Mouse (Mus musculus) lung, postnatal 4 days (tissue): ENCODE data around the gene Rpl35.
A peak's percentile ranks its signal among the peaks of the same experiment; 100 is the strongest.

ENCODE experiments used
- DNase-seq, 2 experiments: peaks; one replicate each; pipeline ENCODE4 v3.0.0; 2021

Gene Rpl35

GRCm38 (mm10) chr2:38997386-38998374 is 7.7 kb downstream of the Rpl35 start, which contains the start of gene Wdr38:
TSS of gene Wdr38 (plus strand) at chr2:38997476.
- DNase-seq: peak; percentile 89 to 90

DNA sequence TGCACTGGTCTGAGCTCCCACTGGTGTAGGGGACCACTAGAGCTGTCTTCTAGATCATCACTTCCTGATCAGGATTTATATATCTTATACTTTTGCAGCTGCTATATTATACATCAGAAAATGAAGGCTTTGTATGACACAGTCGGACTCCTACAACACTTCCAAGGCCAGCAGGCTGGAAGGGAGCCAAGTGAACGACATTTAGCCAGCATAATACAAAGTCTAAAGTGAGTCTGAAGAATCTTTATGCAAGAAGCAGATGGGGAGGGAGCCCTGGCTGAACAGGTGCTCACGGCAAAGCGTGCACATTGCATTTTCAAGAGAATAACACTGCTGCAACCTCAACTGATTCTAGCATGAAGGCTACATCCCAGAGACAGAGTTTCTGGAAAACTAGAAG is 13.0 kb downstream of the Rpl35 start:
- no peak for DNase-seq

DNA sequence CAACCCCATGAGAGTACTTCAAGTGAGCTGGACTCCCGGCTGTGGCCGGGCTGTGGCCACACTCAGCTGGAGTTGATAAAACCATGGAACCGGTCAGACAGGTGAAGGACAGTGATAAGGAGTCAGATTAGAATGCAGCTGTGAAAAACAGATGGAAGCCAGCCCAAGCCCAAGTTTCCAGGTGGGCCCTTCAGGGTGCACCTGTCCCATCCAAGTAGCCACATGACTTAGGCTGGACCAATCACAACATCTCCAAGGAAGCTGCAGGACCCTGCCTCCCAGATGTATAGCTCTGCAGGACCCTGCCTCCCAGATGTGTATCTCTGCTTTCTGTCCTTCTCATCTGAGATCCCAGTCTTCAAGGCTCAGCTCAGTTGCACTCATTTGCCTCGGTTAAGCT is 13.4 kb downstream of the Rpl35 start:
- no peak for DNase-seq

GRCm38 (mm10) chr2:38988929-38989328 is 16.5 kb downstream of the Rpl35 start:
- DNase-seq: no peak

DNA sequence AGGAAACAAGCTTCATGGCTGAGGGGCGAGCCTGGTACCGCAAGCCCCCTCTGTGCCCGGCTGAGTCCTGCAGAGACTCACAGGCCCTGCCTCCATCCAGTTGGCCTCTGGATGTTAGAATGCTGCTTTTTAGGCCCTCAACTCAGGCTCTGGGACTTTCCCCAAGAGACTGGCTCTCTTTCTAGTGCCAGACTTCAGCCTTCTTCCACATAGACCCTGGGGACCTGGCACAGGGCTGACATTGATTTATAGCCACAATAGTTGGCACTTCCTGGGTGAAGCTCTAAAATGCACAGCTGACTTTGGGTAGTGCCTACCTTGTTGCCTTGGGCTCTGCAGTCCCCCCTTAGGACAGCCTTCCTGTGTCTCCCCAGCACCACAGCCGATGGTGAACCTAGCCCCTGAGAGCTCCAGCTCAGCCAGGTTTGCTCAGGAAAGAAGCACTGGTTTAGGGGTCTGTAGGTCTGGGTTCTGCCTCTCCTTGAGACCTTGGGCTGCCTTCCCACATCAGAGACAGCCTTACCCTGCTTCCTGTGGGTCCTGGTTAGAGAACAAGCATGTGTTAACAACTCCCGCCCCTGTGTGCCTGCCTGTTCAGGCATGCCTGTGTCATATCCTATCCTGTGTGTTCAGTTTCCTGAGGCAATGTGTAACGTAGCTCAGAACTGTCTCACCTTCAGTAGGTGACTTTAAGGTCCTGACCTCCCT is 17.5 kb downstream of the Rpl35 start:
- no peak for DNase-seq

GRCm38 (mm10) chr2:38987371-38987770 is 18.1 kb downstream of the Rpl35 start:
- DNase-seq: no peak

GRCm38 (mm10) chr2:38986580-38986979 is 18.8 kb downstream of the Rpl35 start:
- DNase-seq: peak; percentile 51 to 64

- DNase-seq: no peak
Observed at GRCm38 (mm10) chr2:38983456-38983855, 22.0 kb downstream of the Rpl35 start.

- DNase-seq: no peak
Observed at GRCm38 (mm10) chr2:38977837-38978236, 27.6 kb downstream of the Rpl35 start.

- no peak for DNase-seq
Observed at GRCm38 (mm10) chr2:38975941-38976805, 29.3 kb downstream of the Rpl35 start.

DNA sequence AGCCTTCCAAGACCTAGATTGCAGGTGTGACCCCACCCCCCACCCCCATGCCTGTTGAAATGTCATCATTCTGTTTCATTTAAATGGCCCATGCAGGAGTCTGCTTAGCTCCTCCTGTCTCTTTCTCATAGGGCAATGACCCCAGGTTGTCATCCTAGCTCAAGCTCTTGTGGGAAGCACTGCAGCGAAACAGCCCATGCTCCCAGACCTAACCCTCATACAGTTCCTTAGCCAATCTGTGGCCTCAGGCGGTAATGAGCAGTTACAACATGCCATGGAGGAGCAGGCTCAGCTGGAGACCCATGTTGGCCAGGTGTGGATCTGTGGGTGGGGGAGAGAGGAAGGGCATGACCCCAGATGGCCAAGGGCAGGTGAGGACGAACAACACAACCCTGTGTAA is 30.2 kb downstream of the Rpl35 start:
- DNase-seq: no peak

GRCm38 (mm10) chr2:38974171-38974570 is 31.3 kb downstream of the Rpl35 start:
- DNase-seq: no peak

DNA sequence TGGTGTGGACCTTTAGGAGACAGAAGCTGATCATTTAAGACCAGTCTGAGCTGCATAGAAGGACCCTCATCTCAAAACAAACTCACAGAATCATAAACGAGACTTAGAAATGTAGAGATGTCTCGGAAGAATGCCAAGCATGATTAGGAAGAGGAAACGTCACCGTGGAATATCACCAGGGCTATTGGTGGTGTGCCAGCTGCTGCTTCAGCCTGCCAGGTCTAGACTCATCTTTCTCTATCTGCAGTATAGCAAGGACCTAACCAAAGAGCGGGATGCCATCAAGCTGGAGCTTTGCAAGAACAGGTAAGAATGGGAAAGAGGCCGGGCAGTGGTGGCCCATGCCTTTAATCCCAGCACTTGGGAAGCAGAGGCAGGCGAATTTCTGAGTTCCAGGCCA is 31.7 kb downstream of the Rpl35 start:
- peak; percentile 50 to 54 for DNase-seq

- no peak for DNase-seq
Observed at GRCm38 (mm10) chr2:38973223-38973622, 32.2 kb downstream of the Rpl35 start.

DNA sequence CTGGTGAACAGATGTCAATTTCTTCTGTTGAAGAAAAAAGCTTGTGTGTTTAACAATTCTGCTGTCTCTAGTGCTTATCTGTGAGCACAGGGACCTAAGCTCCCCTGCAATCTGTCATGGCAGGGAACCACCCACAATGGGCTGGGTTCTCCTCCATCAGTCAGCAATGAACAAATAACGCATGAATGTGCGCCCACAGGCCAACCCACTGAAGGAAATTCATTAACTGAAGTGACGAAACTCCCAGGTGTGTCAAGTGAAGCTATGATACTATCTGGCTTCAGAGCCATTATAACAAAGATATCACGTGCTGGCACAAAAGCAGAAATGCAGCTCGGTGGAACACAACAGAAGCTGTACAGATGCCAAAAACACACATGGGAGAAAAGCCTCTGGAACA is 35.4 kb downstream of the Rpl35 start:
- DNase-seq: no peak

DNA sequence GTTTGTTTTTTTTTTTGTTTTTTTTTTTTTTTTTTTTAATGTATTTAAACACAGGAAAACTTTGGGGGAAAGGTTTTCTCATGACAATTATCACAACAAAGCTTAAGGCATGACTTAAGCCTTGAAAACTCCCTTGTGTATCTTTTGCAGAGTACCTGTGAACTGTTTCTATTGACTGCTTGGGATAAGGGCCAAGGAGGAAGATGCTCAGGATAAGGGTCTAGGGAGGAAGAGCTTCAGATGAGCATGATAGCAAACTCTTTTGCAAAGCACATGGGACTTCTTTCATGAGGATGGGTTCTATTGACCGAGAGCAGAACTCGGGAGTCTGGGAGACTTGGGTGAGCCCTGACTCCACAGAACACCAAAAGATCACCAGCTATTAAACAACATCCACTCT is 35.8 kb downstream of the Rpl35 start:
- DNase-seq: no peak

DNA sequence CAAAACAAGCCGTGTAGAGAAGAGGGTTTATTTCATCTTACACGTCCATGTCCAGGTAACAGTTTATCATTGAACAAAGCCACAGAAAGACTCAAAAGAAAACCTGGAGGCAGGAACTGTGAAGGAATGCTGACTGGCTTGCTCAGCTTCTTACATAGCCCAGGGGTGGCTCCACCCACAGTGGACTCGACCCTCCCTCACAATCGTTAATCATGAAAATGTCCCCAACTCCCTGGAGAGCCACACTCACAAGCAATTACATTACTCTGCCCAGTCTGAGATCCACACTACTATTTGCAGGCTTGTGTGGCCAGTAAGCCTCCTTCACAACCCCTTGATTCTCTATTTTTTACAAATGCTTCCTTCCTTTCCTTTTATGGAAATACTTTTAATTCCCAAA is 41.2 kb downstream of the Rpl35 start:
- DNase-seq: no peak

DNA sequence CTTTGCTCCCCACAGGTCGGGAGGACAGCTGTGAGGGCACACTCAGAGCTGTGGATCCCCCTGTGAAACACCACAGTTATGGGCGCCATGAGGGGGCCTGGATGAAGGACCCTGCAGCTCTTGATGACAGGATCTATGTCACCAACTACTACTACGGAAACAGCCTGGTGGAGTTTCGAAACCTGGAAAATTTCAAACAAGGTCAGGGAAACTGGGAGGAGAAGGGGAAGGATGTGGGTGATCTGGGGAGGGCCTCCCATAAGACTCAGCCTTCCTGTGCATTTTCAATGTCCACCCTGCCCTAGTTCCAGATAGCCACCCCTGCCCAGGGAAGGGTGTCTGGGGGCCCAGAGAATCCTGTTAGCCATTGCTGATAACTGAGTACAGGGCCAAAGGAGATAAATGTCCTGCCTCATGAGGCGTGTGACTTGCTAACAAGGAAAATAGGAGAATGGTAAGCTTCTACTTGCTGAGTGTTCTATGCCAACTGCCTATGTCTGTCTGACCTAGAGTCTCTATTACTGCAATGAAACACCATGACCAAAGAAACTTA is 47.7 kb downstream of the Rpl35 start:
- no peak for DNase-seq

DNA sequence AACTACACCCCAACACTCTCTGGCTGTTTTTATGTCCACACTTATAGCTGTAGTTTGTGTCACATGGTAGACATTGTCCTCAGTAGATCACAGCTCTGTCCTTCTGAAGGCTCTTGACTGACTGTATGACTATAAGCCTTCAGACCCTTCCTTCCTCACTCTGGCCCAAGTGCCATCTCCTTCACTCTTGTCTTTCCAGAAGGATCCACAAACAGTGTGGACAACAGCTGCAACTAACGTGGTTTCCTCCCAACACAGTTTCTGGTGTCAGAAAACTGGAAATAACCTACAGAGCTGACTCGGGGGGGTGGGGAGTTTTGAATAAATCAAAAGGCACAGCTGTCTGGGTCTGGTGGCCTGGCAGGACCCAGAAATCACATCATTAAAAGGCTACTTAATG is 49.4 kb downstream of the Rpl35 start:
- no peak for DNase-seq

DNA sequence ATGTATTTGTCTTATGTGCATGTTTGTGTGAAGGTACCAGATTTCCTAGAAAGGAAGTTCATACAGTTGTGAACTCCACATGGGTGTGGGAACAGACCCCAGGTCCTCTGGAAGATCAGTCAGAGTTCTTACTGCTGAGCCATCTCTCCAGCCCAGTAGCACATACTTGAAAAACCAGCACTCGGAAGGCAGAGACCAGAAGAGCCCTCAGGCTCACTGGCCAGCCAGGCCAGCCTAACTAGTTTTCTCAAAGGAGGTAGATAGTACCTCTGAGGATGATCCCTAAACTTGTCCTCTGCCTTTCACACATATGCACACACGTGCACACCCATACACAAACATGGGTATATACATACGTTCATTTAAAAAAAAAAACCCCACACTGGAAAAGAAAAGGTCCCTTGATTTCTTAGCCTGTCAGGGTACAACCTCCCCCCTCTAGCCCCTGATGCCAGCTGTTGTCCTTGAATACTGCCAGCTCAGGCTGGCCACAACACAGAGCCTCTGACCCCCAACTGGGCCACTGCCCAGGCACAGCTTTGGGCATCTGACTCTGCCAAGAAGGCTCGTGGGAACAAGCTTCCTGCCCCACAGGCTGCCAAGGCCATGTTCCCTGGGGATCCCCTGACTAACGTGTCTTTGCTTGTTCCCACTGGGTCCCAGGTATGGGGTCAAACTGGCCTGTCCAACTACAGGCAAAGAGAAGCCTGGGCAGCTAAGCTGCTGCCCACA is 52.1 kb downstream of the Rpl35 start:
- DNase-seq: peak in 1 of 2 experiments; percentile 47
